Mouse (Mus musculus): ENCODE data around the gene Gm10722. TPM values are rescaled to one million over a fixed set of nuclear protein-coding genes. Genes with fewer than 3 reads are reported as not detected.
"Not testable (repeated sequence)": the region's sequence is repeated elsewhere in the genome, so short reads cannot be mapped to it uniquely, and the experiment has no call there.

The Gm10722 gene
- total and polyA plus RNA-seq, 2 experiments, result not detected

GRCm38 (mm10) chr9:3012733-3013279 is 12.1 kb downstream of the Gm10722 start, which contains the start of gene Gm10721:
Gene Gm10721 (plus strand): TSS chr9:3013140.
- H3K4me1 ChIP-seq (ENCODE audit: control insufficient read depth, insufficient read depth, low read length); H3K79me2 ChIP-seq (ENCODE audit: control insufficient read depth, insufficient read depth, low read length); H3K27ac ChIP-seq (replicated peaks; ENCODE audit: insufficient read depth, low read depth, low read length); DNase-seq (ENCODE audit: extremely low read depth, low read depth, low spot score); H3K27me3 ChIP-seq (ENCODE audit: control insufficient read depth, insufficient read depth, low read length); H3K9ac ChIP-seq (ENCODE audit: low read depth, low read length); H3K36me3 ChIP-seq (ENCODE audit: control insufficient read depth, insufficient read depth, low read length); H3K4me3 ChIP-seq (ENCODE audit: insufficient read depth, low read depth, low read length): not testable (repeated sequence)
- no CpG with 5 or more reads among the region's 11 CpGs for WGBS

- H3K36me3 ChIP-seq (ENCODE audit: control insufficient read depth, insufficient read depth, low read length); H3K4me1 ChIP-seq (ENCODE audit: control insufficient read depth, insufficient read depth, low read length); H3K27ac ChIP-seq (replicated peaks; ENCODE audit: insufficient read depth, low read depth, low read length); DNase-seq (ENCODE audit: extremely low read depth, low read depth, low spot score); H3K9ac ChIP-seq (ENCODE audit: low read depth, low read length); H3K4me3 ChIP-seq (ENCODE audit: insufficient read depth, low read depth, low read length); H3K79me2 ChIP-seq (ENCODE audit: control insufficient read depth, insufficient read depth, low read length); H3K27me3 ChIP-seq (ENCODE audit: control insufficient read depth, insufficient read depth, low read length): not testable (repeated sequence)
- 66% methylated on average over 5 of the region's 9 CpGs for WGBS
Measured at GRCm38 (mm10) chr9:3015354-3015753, 14.6 kb downstream of the Gm10722 start, which contains the start of gene Gm10720. Gene Gm10720 (plus strand): TSS chr9:3015654.

GRCm38 (mm10) chr9:3015896-3016295 is 15.2 kb downstream of the Gm10722 start:
- H3K9ac ChIP-seq (ENCODE audit: low read depth, low read length); H3K27ac ChIP-seq (replicated peaks; ENCODE audit: insufficient read depth, low read depth, low read length); H3K4me3 ChIP-seq (ENCODE audit: insufficient read depth, low read depth, low read length); H3K4me1 ChIP-seq (ENCODE audit: control insufficient read depth, insufficient read depth, low read length); H3K79me2 ChIP-seq (ENCODE audit: control insufficient read depth, insufficient read depth, low read length); H3K36me3 ChIP-seq (ENCODE audit: control insufficient read depth, insufficient read depth, low read length); DNase-seq (ENCODE audit: extremely low read depth, low read depth, low spot score); H3K27me3 ChIP-seq (ENCODE audit: control insufficient read depth, insufficient read depth, low read length): not testable (repeated sequence)
- WGBS, result 79% methylated on average over 6 of the region's 6 CpGs

GRCm38 (mm10) chr9:3017108-3017507 is 16.4 kb downstream of the Gm10722 start, which contains the start of gene Gm10719:
Gene Gm10719 (plus strand): TSS chr9:3017408.
- not testable (repeated sequence) for DNase-seq (ENCODE audit: extremely low read depth, low read depth, low spot score); H3K4me3 ChIP-seq (ENCODE audit: insufficient read depth, low read depth, low read length)
- WGBS, result 69% methylated on average over 1 of the region's 9 CpGs

GRCm38 (mm10) chr9:3018944-3019343 is 18.2 kb downstream of the Gm10722 start:
- H3K4me3 ChIP-seq (ENCODE audit: insufficient read depth, low read depth, low read length); H3K9ac ChIP-seq (ENCODE audit: low read depth, low read length); H3K79me2 ChIP-seq (ENCODE audit: control insufficient read depth, insufficient read depth, low read length); H3K27me3 ChIP-seq (ENCODE audit: control insufficient read depth, insufficient read depth, low read length); H3K27ac ChIP-seq (replicated peaks; ENCODE audit: insufficient read depth, low read depth, low read length); H3K4me1 ChIP-seq (ENCODE audit: control insufficient read depth, insufficient read depth, low read length); H3K36me3 ChIP-seq (ENCODE audit: control insufficient read depth, insufficient read depth, low read length); DNase-seq (ENCODE audit: extremely low read depth, low read depth, low spot score): not testable (repeated sequence)
- WGBS, result 63% methylated on average over 9 of the region's 9 CpGs

More at GRCm38 (mm10) chr9:3017108-3017507, 16.4 kb downstream of the Gm10722 start, which contains the start of gene Gm10719:
- not testable (repeated sequence) for H3K27ac ChIP-seq (replicated peaks; ENCODE audit: insufficient read depth, low read depth, low read length); H3K4me1 ChIP-seq (ENCODE audit: control insufficient read depth, insufficient read depth, low read length); H3K79me2 ChIP-seq (ENCODE audit: control insufficient read depth, insufficient read depth, low read length); H3K36me3 ChIP-seq (ENCODE audit: control insufficient read depth, insufficient read depth, low read length); H3K9ac ChIP-seq (ENCODE audit: low read depth, low read length); H3K27me3 ChIP-seq (ENCODE audit: control insufficient read depth, insufficient read depth, low read length)

- not testable (repeated sequence) for H3K27me3 ChIP-seq (ENCODE audit: control insufficient read depth, insufficient read depth, low read length); H3K27ac ChIP-seq (replicated peaks; ENCODE audit: insufficient read depth, low read depth, low read length); H3K4me3 ChIP-seq (ENCODE audit: insufficient read depth, low read depth, low read length); H3K4me1 ChIP-seq (ENCODE audit: control insufficient read depth, insufficient read depth, low read length); H3K36me3 ChIP-seq (ENCODE audit: control insufficient read depth, insufficient read depth, low read length); DNase-seq (ENCODE audit: extremely low read depth, low read depth, low spot score); H3K79me2 ChIP-seq (ENCODE audit: control insufficient read depth, insufficient read depth, low read length); H3K9ac ChIP-seq (ENCODE audit: low read depth, low read length)
- WGBS, result 79% methylated on average over 17 of the region's 19 CpGs
Measured at GRCm38 (mm10) chr9:3019835-3020727, 19.4 kb downstream of the Gm10722 start.

GRCm38 (mm10) chr9:3022316-3023008 is 21.7 kb downstream of the Gm10722 start:
- not testable (repeated sequence) for H3K4me3 ChIP-seq (ENCODE audit: insufficient read depth, low read depth, low read length); H3K79me2 ChIP-seq (ENCODE audit: control insufficient read depth, insufficient read depth, low read length); H3K27me3 ChIP-seq (ENCODE audit: control insufficient read depth, insufficient read depth, low read length); H3K27ac ChIP-seq (replicated peaks; ENCODE audit: insufficient read depth, low read depth, low read length); H3K36me3 ChIP-seq (ENCODE audit: control insufficient read depth, insufficient read depth, low read length); H3K9ac ChIP-seq (ENCODE audit: low read depth, low read length); H3K4me1 ChIP-seq (ENCODE audit: control insufficient read depth, insufficient read depth, low read length)
- 74% methylated on average over 11 of the region's 13 CpGs for whole genome bisulfite sequencing
- DNase-seq (ENCODE audit: extremely low read depth, low read depth, low spot score), result peak; percentile 31

- H3K27me3 ChIP-seq (ENCODE audit: control insufficient read depth, insufficient read depth, low read length); DNase-seq (ENCODE audit: extremely low read depth, low read depth, low spot score); H3K79me2 ChIP-seq (ENCODE audit: control insufficient read depth, insufficient read depth, low read length); H3K9ac ChIP-seq (ENCODE audit: low read depth, low read length); H3K27ac ChIP-seq (replicated peaks; ENCODE audit: insufficient read depth, low read depth, low read length); H3K4me3 ChIP-seq (ENCODE audit: insufficient read depth, low read depth, low read length); H3K36me3 ChIP-seq (ENCODE audit: control insufficient read depth, insufficient read depth, low read length); H3K4me1 ChIP-seq (ENCODE audit: control insufficient read depth, insufficient read depth, low read length): not testable (repeated sequence)
- 79% methylated on average over 12 of the region's 13 CpGs for WGBS
Measured at GRCm38 (mm10) chr9:3023312-3023984, 22.7 kb downstream of the Gm10722 start, which contains the start of gene Gm10718. Gene Gm10718 (plus strand): TSS chr9:3023547.

All from liver, adult 2 months (tissue).